Mouse (Mus musculus) testis, adult 2 months (tissue): ENCODE results near the gene Arhgef5. TPM values are rescaled to one million over a fixed set of nuclear protein-coding genes. Genes with fewer than 3 reads are reported as not detected.

Experiments
- H3K27ac ChIP-seq: fragments of 200-500 bp; 2 replicates; pipeline ENCODE4 v1.5.1; 2012; ENCODE audit warnings: low read depth, low read length; ENCODE audit not compliant: control insufficient read depth, insufficient read depth
- H3K27me3 ChIP-seq: fragments of 200-500 bp; 2 replicates; pipeline ENCODE4 v1.6.1; 2012; ENCODE audit warnings: mild to moderate bottlenecking, low read length, moderate library complexity; ENCODE audit not compliant: control insufficient read depth, insufficient read depth
- H3K36me3 ChIP-seq: fragments of 200-500 bp; 2 replicates; pipeline ENCODE4 v1.6.1; 2012; ENCODE audit warnings: mild to moderate bottlenecking, low read length; ENCODE audit not compliant: control insufficient read depth, insufficient read depth
- H3K4me1 ChIP-seq: fragments of 200-500 bp; 2 replicates; pipeline ENCODE4 v1.6.1; 2012; ENCODE audit warnings: low read length; ENCODE audit not compliant: control insufficient read depth, insufficient read depth
- H3K4me3 ChIP-seq: fragments of 200-500 bp; 2 replicates; pipeline ENCODE4 v1.5.1; 2012; ENCODE audit warnings: low read depth, mild to moderate bottlenecking, low read length, moderate library complexity, mixed read lengths; ENCODE audit not compliant: control insufficient read depth
- CTCF ChIP-seq: fragments of 200-500 bp; IDR thresholded peaks from 2 replicates; pipeline ENCODE4 v1.5.1; 2012; ENCODE audit warnings: low read depth, mild to moderate bottlenecking, inconsistent platforms, low read length, moderate library complexity; ENCODE audit not compliant: control insufficient read depth, insufficient read depth, insufficient replicate concordance
- POLR2A ChIP-seq: fragments of 200-500 bp; IDR thresholded peaks from 2 replicates; pipeline ENCODE4 v1.6.1; 2012; ENCODE audit warnings: low read depth, mild to moderate bottlenecking, inconsistent platforms, low read length, moderate library complexity; ENCODE audit not compliant: control insufficient read depth
- polyA plus RNA-seq: library from polyadenylated mRNA; depleted of rRNA; stranded (reverse); fragments of >200 nt; gene quantifications from 2 replicates; pipeline ENCODE4 v1.2.3, GENCODE M21; 2012

Arhgef5 gene
- polyA plus RNA-seq, 1 experiment = 1.5 TPM

DNA sequence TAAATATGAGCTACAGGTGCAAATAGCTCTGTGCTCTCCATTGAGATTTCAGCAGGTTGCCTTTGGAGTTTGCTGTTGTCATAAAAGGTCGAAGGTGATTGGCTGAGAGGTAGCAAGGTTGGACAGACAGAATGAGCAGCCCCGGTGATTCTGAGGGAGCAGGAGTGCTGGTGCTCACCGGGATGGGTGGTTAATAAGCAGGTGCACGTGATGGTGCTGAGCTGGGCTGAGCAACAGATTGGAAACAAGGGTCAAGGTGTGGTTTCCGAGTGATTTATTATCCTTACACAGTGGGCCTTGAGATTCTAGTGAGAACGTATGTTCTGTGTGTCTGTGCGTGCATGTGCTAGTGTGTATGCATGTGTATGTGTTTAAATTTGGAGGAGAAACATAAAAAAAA lies 27.8 kb downstream of the Arhgef5 start:
- peaks cover 2% of the 10 kb centered on the region for H3K4me1 ChIP-seq
- peak overlapping the region; percentile 49; the same call in 1 of the 2 replicates for H3K27ac ChIP-seq
- no peaks in the 10 kb centered on the region for H3K36me3 ChIP-seq
- H3K4me3 ChIP-seq = no peak overlapping the region
- no peaks in the 10 kb centered on the region for H3K27me3 ChIP-seq
- no peak for TF ChIP-seq POLR2A
- TF ChIP-seq CTCF = no peak

GRCm38 (mm10) chr6:43295908-43296307 lies 30.5 kb downstream of the Arhgef5 start:
- H3K27ac ChIP-seq = peak overlapping the region; percentile 49; the same call in 1 of the 2 replicates
- peaks cover 4% of the 10 kb centered on the region for H3K4me1 ChIP-seq
- no peak for TF ChIP-seq POLR2A
- no peak for TF ChIP-seq CTCF

GRCm38 (mm10) chr6:43296798-43297507 lies 31.6 kb downstream of the Arhgef5 start:
- peaks cover 4% of the 10 kb centered on the region for H3K4me1 ChIP-seq
- H3K36me3 ChIP-seq = no peaks in the 10 kb centered on the region
- H3K27ac ChIP-seq = no peak overlapping the region
- H3K4me3 ChIP-seq = no peak overlapping the region
- TF ChIP-seq CTCF (no peak), POLR2A (no peak)
- H3K27me3 ChIP-seq = no peaks in the 10 kb centered on the region

More at GRCm38 (mm10) chr6:43295908-43296307, 30.5 kb downstream of the Arhgef5 start:
- H3K27me3 ChIP-seq = no peaks in the 10 kb centered on the region
- no peaks in the 10 kb centered on the region for H3K36me3 ChIP-seq
- no peak overlapping the region for H3K4me3 ChIP-seq

DNA sequence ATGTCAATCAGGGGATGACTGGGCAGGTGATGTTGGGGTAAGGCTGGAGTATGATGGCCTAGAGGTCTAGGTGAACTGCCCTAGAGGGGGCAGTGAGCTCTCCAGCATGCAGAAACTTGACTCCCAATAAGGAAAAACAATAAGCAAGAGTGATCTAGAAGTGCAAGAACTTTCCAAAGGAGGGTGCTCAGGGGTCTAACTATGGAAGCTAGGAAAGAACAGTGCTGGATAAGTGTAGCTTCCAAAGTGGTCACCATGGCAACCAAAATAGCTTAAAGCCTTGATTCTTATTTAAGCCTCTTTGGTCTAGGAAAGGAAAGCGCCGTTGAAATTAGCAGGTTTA lies 32.1 kb downstream of the Arhgef5 start:
- H3K27ac ChIP-seq = no peak overlapping the region
- no peak overlapping the region for H3K4me3 ChIP-seq
- peaks cover 4% of the 10 kb centered on the region for H3K4me1 ChIP-seq
- no peaks in the 10 kb centered on the region for H3K27me3 ChIP-seq
- TF ChIP-seq POLR2A (no peak), CTCF (no peak)
- H3K36me3 ChIP-seq = no peaks in the 10 kb centered on the region

- Histone ChIP-seq H3K27me3 (no peaks in the 10 kb centered on the region), H3K4me3 (peak within 1 kb of the TSS; percentile 25), H3K27ac (no peak within 1 kb of the TSS), H3K4me1 (peaks cover 8% of the 10 kb centered on the region), H3K36me3 (no peaks in the 10 kb centered on the region)
- TF ChIP-seq POLR2A (no peak), CTCF (no peak)
Measured at GRCm38 (mm10) chr6:43309454-43309853, 44.1 kb downstream of the Arhgef5 start, which contains the start of gene Nobox. Nobox (minus strand) TSS chr6:43309554.

- no peaks in the 10 kb centered on the region for H3K36me3 ChIP-seq
- TF ChIP-seq CTCF (no peak), POLR2A (no peak)
- no peaks in the 10 kb centered on the region for H3K27me3 ChIP-seq
- no peak overlapping the region for H3K27ac ChIP-seq
- H3K4me1 ChIP-seq = peaks cover 8% of the 10 kb centered on the region
- no peak overlapping the region for H3K4me3 ChIP-seq
Measured at GRCm38 (mm10) chr6:43310071-43310470, 44.7 kb downstream of the Arhgef5 start.

DNA sequence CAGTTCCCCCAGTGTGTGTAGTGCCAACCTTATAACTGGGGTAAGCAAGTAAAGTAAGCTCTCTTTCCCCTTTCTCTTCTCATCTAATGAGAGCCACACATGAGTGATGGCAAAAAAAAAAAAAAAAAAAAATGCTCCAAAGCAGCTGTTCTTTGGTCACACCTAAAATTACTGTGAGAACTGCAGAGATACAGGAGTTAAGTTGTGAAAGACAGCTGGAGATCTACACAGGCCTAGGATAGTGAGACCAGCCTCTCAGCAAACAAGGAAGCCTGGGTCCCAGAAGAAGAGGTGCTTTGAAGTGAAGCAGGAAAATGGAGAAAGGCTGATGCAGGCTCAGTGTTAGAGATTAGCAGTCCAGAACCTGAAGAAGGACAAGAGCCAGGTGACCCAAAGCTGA lies 47.2 kb downstream of the Arhgef5 start:
- TF ChIP-seq CTCF (no peak), POLR2A (no peak)
- Histone ChIP-seq H3K36me3 (no peaks in the 10 kb centered on the region), H3K4me1 (peaks cover 8% of the 10 kb centered on the region), H3K27me3 (no peaks in the 10 kb centered on the region), H3K27ac (no peak overlapping the region), H3K4me3 (no peak overlapping the region)
